Mouse (Mus musculus): Measurements from ENCODE around the gene Gm45711. TPM values are rescaled to one million over a fixed set of nuclear protein-coding genes. Genes with fewer than 3 reads are reported as not detected.
"Not testable (repeated sequence)": the region's sequence is repeated elsewhere in the genome, so short reads cannot be mapped to it uniquely, and the experiment has no call there.

Gm45711 gene
- total and polyA plus RNA-seq, 3 experiments: not detected

DNA sequence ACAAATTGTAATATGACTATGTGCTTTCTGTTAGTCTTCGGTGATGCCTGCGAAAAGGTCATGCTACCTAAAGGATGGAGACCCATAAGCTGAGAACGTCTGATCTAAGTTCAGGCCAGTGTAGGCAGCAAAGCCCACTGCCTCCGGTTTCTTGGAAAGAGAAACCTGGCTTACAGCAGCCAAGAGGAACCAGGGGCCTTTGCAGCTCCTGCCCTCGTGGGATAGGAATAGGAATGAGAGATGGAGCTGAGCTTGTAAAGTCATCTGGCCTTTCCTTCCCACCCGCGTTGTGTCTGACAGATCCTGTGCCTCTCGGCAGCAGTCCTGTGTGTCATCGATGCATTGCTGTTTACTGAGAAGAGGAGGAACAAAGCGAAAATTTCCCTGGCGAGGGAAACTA is 11.4 kb upstream of the Gm45711 start, which contains the start of gene Gm11020:
Gene Gm11020 (plus strand): TSS at position 301 of the 400 bp plus-strand sequence.
- H3K36me3 ChIP-seq (replicated peaks in 1 of 2; ENCODE audit: control insufficient read depth in 1 of 2, insufficient read depth in 1 of 2, low read length in 1 of 2); DNase-seq (ENCODE audit: extremely low read depth); H3K9me3 ChIP-seq (replicated peaks; ENCODE audit: low read length); H3K4me1 ChIP-seq (ENCODE audit: control insufficient read depth in 1 of 2, insufficient read depth in 2 of 2); H3K4me2 ChIP-seq (ENCODE audit: insufficient read depth, low read depth, poor library complexity, severe bottlenecking); in situ Hi-C loops (cut with MboI; ENCODE audit: low pct_ligation_motif_present, low pct_unique_long_range_greater_than_20kb, low sequenced_read_pairs); H3K79me2 ChIP-seq (replicated peaks; ENCODE audit: control insufficient read depth, extremely low read depth, insufficient read depth, poor library complexity, severe bottlenecking); H3K4me3 ChIP-seq (replicated peaks in 1 of 3; ENCODE audit: low read depth in 2 of 3, low read length in 2 of 3, poor library complexity in 1 of 3); H3K27ac ChIP-seq (ENCODE audit: insufficient read depth, low read depth); H3K9ac ChIP-seq (ENCODE audit: insufficient read depth, low read depth); dilution Hi-C loops (cut with MboI; ENCODE audit: extremely low pct_ligation_motif_present, extremely low pct_unique_long_range_greater_than_20kb, low sequenced_read_pairs); H3K27me3 ChIP-seq (replicated peaks): not testable (repeated sequence)

- H3K27me3 ChIP-seq (replicated peaks): peaks cover 3% of the 10 kb centered on the region
- dilution Hi-C loops (cut with MboI; ENCODE audit: extremely low pct_ligation_motif_present, extremely low pct_unique_long_range_greater_than_20kb, low sequenced_read_pairs) (no loop called here), in situ Hi-C loops (cut with MboI; ENCODE audit: low pct_ligation_motif_present, low pct_unique_long_range_greater_than_20kb, low sequenced_read_pairs) (no loop called here)
- no peak overlapping the region for H3K4me3 ChIP-seq (replicated peaks in 1 of 3; ENCODE audit: low read depth in 2 of 3, low read length in 2 of 3, poor library complexity in 1 of 3)
- H3K36me3 ChIP-seq (replicated peaks in 1 of 2; ENCODE audit: control insufficient read depth in 1 of 2, insufficient read depth in 1 of 2, low read length in 1 of 2): no peaks in the 10 kb centered on the region
- no peak overlapping the region for H3K9ac ChIP-seq (ENCODE audit: insufficient read depth, low read depth)
- no peak for DNase-seq (ENCODE audit: extremely low read depth)
- H3K9me3 ChIP-seq (replicated peaks; ENCODE audit: low read length): no peaks in the 10 kb centered on the region
- H3K4me1 ChIP-seq (ENCODE audit: control insufficient read depth in 1 of 2, insufficient read depth in 2 of 2): no peaks in the 10 kb centered on the region
- no peak overlapping the region for H3K4me2 ChIP-seq (ENCODE audit: insufficient read depth, low read depth, poor library complexity, severe bottlenecking)
- H3K79me2 ChIP-seq (replicated peaks; ENCODE audit: control insufficient read depth, extremely low read depth, insufficient read depth, poor library complexity, severe bottlenecking): no peaks in the 10 kb centered on the region
- no peak overlapping the region for H3K27ac ChIP-seq (ENCODE audit: insufficient read depth, low read depth)
- TF ChIP-seq BHLHE40 (IDR thresholded peaks at IDR 0.05; ENCODE audit: low read depth, low read length) (no peak), ZMIZ1 (IDR thresholded peaks at IDR 0.05; ENCODE audit: low read depth, low read length) (no peak), JUN (IDR thresholded peaks at IDR 0.05; ENCODE audit: insufficient read depth, low read depth, low read length) (no peak), SMC3 (IDR thresholded peaks at IDR 0.05; ENCODE audit: low read depth, low read length) (no peak), ETS1 (conservative IDR thresholded peaks at IDR 0.05; ENCODE audit: low read depth, low read length) (no peak), CTCF (conservative IDR thresholded peaks at IDR 0.05 in 1 of 2, IDR thresholded peaks at IDR 0.05 in 1 of 2; ENCODE audit: low read depth in 2 of 2, low read length in 2 of 2) (peak in 1 of 2 experiments; percentile 35; a peak in 1 of 4 replicates), MAFK (IDR thresholded peaks at IDR 0.05; ENCODE audit: insufficient replicate concordance, low read length) (no peak), ZNF384 (IDR thresholded peaks at IDR 0.05; ENCODE audit: low read depth, low read length) (no peak), GABPA (IDR thresholded peaks at IDR 0.05; ENCODE audit: insufficient replicate concordance, low read depth, low read length) (no peak), RAD21 (IDR thresholded peaks at IDR 0.05; ENCODE audit: low read depth, low read length) (peak; percentile 11), NRF1 (IDR thresholded peaks at IDR 0.05; ENCODE audit: low read depth, low read length) (no peak)
These were observed 3.4 kb upstream of the Gm45711 start for GRCm38 (mm10) chr8:104313311-104313710.

DNA sequence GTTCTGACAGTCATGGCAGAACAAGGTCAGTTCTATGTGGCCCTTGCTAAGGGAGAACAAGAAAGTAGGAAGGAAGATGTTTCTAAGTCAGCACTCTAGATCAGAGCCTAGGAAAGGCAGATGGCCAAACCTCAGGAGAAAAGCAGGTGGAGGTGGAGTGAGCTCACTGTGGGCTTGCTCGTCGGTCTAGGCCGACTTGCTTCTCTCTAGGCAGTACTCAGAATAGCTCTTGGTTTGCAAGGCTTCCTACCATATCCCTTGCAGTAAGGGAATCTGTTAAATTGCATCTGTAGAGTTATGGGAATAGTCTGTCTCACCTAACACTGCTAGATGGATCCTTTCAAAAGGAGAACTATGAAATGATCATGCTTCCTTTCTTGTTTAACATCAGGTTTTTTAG is 2.1 kb upstream of the Gm45711 start:
- in situ Hi-C loops (cut with MboI; ENCODE audit: low pct_ligation_motif_present, low pct_unique_long_range_greater_than_20kb, low sequenced_read_pairs); DNase-seq (ENCODE audit: extremely low read depth); H3K4me2 ChIP-seq (ENCODE audit: insufficient read depth, low read depth, poor library complexity, severe bottlenecking); H3K27ac ChIP-seq (ENCODE audit: insufficient read depth, low read depth); H3K36me3 ChIP-seq (replicated peaks in 1 of 2; ENCODE audit: control insufficient read depth in 1 of 2, insufficient read depth in 1 of 2, low read length in 1 of 2); H3K9ac ChIP-seq (ENCODE audit: insufficient read depth, low read depth); H3K27me3 ChIP-seq (replicated peaks); H3K9me3 ChIP-seq (replicated peaks; ENCODE audit: low read length); H3K79me2 ChIP-seq (replicated peaks; ENCODE audit: control insufficient read depth, extremely low read depth, insufficient read depth, poor library complexity, severe bottlenecking); H3K4me1 ChIP-seq (ENCODE audit: control insufficient read depth in 1 of 2, insufficient read depth in 2 of 2); dilution Hi-C loops (cut with MboI; ENCODE audit: extremely low pct_ligation_motif_present, extremely low pct_unique_long_range_greater_than_20kb, low sequenced_read_pairs); H3K4me3 ChIP-seq (replicated peaks in 1 of 3; ENCODE audit: low read depth in 2 of 3, low read length in 2 of 3, poor library complexity in 1 of 3): not testable (repeated sequence)

DNA sequence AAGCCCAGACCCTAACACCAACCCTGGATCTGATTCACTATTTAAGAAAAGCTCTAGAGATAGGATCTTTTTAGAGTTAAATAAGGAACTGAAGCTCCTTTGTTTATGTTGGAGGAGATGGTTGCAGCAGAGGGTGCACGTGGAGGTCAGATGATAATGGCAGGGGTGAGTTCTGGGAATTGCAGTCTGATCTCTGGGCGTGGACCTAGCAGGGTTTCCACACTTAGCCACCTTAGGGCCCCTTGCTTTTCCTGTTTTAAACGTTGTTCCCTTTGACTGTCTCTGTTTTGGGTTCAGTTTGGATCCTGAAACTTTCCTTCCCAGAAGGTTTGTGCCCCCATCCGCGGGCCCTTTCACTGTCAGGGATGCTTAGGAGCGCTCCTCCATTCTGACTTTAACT is 1.5 kb downstream of the Gm45711 start:
- H3K36me3 ChIP-seq (replicated peaks in 1 of 2; ENCODE audit: control insufficient read depth in 1 of 2, insufficient read depth in 1 of 2, low read length in 1 of 2); DNase-seq (ENCODE audit: extremely low read depth); H3K4me3 ChIP-seq (replicated peaks in 1 of 3; ENCODE audit: low read depth in 2 of 3, low read length in 2 of 3, poor library complexity in 1 of 3); H3K9me3 ChIP-seq (replicated peaks; ENCODE audit: low read length); dilution Hi-C loops (cut with MboI; ENCODE audit: extremely low pct_ligation_motif_present, extremely low pct_unique_long_range_greater_than_20kb, low sequenced_read_pairs); H3K79me2 ChIP-seq (replicated peaks; ENCODE audit: control insufficient read depth, extremely low read depth, insufficient read depth, poor library complexity, severe bottlenecking); H3K4me2 ChIP-seq (ENCODE audit: insufficient read depth, low read depth, poor library complexity, severe bottlenecking); H3K27me3 ChIP-seq (replicated peaks); H3K27ac ChIP-seq (ENCODE audit: insufficient read depth, low read depth); in situ Hi-C loops (cut with MboI; ENCODE audit: low pct_ligation_motif_present, low pct_unique_long_range_greater_than_20kb, low sequenced_read_pairs); H3K4me1 ChIP-seq (ENCODE audit: control insufficient read depth in 1 of 2, insufficient read depth in 2 of 2); H3K9ac ChIP-seq (ENCODE audit: insufficient read depth, low read depth): not testable (repeated sequence)
